Mouse (Mus musculus) brain, embryonic 14.5 days (tissue): ENCODE results near the gene Npff. TPM values are rescaled to one million over a fixed set of nuclear protein-coding genes. Genes with fewer than 3 reads are reported as not detected.

Source experiments
- DNase-seq: peaks from one replicate; pipeline ENCODE4 v3.0.0-alpha.2; 2011; ENCODE audit warnings: low read depth
- CTCF ChIP-seq: fragments of 200-500 bp; IDR thresholded peaks from 2 replicates; pipeline ENCODE4 v1.5.1; 2012; ENCODE audit warnings: inconsistent platforms, mild to moderate bottlenecking, moderate library complexity, borderline replicate concordance; ENCODE audit not compliant: insufficient read depth, insufficient read length; ENCODE audit errors: extremely low read depth
- POLR2A ChIP-seq: fragments of 200-500 bp; IDR thresholded peaks from 2 replicates; pipeline ENCODE4 v1.6.1; 2012; ENCODE audit warnings: mild to moderate bottlenecking, inconsistent platforms, borderline replicate concordance; ENCODE audit not compliant: poor library complexity, insufficient read depth, insufficient read length, severe bottlenecking; ENCODE audit errors: extremely low read depth
- polyA plus RNA-seq: library from polyadenylated mRNA; depleted of rRNA; stranded (reverse); fragments of >200 nt; gene quantifications from 2 replicates; pipeline ENCODE4 v1.2.3, GENCODE M21; 2012

Npff gene
- polyA plus RNA-seq, 1 experiment: 7.1 TPM

DNA sequence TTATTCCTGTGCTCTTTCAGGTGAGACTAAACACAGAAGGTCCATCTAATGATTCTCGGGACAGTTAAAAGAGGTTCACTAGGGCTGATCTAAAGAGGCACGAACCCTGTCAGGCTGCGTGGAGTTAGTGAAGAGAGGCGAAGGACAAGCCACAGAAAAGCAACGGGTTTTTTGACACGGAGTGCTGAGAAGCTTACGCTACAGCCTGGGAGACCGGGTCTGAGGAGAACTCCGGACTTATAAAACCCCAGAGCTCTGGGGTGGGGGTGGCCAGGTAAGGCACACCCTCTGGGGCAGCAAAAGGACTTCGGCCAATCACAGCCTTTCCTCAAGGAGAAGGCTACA, 7.1 kb downstream of the Npff start:
- no peak for TF ChIP-seq CTCF
- TF ChIP-seq POLR2A: peak; percentile 20; the same call in 1 of the 2 replicates
- DNase-seq: no peak

DNA sequence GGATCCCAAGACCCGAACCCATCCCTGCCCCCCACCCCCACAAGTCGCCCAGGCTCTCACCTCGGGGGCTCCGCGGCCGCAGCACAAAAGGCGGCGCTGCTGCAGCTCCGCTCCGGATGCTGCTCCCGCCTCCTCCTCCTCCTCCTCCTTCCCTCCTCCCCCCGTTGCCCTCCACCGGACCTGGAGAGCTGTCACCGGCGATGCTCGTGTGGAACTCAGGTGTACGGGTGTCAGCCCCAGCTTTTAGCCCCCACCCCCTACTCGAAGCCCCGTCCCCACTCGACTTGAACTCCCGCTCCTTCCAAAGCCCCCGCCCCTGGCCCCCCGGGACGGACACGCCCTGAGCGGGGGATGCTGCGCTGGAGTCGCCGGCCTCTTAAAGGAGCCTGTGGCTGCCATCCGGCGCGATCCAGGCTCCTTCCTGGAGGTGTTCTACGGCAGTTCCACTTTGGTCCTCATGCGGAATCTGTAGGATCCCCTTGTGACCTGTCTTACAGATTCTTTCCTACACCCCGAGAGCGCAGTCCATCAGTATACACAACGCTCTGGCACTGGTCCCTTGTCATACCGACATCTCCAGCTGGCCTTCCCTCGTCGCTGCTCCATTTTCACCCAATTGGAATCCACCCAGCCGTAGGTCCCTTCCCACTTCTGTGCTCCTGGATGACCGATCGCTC, 7.9 kb downstream of the Npff start, which contains the start of gene Map3k12:
TSS of gene Map3k12 (minus strand) at position 337 of the 677 bp plus-strand sequence.
- no peak; the same call in 1 of the 2 replicates for TF ChIP-seq CTCF
- peak; percentile 58; the same call in 1 of the 2 replicates for TF ChIP-seq POLR2A
- DNase-seq: peak; percentile 86

DNA sequence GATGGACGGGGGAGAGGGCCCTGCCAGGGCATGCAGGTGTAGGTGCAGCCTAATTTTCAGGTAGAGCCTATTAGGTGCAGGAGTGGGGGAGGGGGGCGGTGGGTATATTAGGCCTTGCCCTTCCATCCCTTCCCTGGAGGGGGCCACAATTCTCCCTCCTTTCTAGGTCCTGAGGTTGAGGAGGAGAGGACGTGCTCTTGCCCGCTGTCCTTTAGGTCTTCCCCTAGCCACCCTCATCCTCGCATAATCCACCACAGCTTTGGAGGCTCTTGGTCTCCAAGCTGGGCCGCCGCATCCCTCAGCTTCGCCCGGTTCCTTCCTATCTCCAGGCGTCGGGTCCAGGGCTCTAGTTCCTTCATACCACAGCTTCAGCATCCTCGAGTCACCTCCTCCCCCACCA, 8.4 kb downstream of the Npff start:
- TF ChIP-seq CTCF (no peak), POLR2A (no peak)

DNA sequence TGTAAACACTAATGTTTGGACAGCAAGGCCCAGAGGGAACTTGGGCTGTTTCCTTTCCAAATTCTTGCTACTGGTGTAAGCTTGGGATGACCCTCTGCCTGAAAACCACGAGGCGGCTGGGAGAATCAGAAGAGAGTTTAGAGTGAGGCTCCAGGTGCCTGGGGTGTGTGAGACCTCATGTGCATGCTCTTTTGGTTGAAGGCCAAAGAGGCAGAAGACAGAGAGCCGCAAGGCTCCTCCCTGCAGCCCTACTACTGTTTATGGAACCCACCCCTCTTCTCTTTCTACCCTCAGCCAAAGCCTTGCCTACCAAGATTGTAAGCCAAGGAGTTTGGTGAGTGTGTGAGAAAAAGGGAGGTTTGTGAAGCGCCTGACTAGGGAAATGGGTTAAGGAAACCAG, 9.0 kb downstream of the Npff start:
- TF ChIP-seq CTCF: no peak
- no peak for TF ChIP-seq POLR2A
- DNase-seq: no peak

More for the DNA sequence above, 8.4 kb downstream of the Npff start:
- no peak for DNase-seq

DNA sequence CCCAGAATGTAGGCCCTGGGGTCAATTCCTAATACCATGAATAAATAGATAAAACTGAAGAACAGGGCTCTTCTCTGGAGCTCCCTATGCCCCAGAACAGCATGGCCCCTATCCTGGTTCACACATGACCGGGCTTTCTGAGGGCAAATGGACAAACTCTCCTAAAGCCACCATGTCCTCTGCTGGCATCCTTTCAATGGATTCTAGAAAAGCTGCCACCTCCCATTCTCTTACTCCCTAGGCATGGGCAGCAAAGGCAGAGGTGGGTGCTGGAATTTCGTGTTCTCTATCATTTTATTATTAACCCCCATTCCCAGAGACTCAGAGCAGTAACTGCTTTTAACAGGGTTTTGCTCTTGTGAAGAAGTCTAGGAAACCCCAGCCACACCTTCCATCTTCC, 9.5 kb downstream of the Npff start:
- no peak for DNase-seq
- TF ChIP-seq POLR2A (no peak), CTCF (no peak)

DNA sequence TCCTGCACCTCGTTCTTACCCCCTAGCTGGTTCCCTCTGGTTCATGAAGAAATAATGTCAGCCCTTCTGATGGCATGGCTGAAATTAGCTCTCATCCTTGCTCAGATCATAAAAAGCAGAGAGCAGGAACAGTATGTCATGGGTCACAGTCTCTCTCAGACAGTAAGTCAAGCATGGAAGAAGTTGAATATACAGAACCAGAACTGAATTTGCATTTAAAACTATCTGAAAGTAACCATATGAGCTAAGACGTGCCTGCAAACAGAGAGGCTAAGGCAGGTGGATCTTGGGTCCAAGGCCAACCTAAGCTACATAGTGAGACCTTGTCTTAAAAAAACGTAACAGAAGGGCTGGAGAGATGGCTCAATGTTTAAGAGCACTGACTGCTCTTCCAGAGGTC, 11.7 kb downstream of the Npff start:
- TF ChIP-seq CTCF: no peak
- TF ChIP-seq POLR2A: no peak
- no peak for DNase-seq

DNA sequence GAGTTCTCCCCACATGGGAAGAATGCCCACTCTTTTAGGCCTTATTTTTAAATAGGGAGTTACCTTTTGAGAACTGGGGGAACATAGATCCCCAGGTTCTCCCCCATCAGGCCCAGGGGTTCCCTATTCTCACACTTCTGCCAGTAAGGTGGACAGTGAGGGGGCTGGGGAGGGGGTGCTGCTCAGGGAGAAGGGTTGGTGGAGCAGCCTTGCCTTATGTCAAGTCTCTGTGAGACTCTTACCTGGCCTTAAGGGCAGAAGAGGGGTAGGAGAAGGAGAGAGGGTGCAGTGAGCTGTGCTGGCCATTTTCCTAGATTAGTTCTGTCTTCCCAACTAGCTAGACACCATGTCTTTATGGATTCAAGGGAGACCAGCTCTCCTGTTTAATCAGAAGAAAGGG, 12.3 kb downstream of the Npff start:
- DNase-seq: no peak
- TF ChIP-seq POLR2A (no peak), CTCF (no peak)

DNA sequence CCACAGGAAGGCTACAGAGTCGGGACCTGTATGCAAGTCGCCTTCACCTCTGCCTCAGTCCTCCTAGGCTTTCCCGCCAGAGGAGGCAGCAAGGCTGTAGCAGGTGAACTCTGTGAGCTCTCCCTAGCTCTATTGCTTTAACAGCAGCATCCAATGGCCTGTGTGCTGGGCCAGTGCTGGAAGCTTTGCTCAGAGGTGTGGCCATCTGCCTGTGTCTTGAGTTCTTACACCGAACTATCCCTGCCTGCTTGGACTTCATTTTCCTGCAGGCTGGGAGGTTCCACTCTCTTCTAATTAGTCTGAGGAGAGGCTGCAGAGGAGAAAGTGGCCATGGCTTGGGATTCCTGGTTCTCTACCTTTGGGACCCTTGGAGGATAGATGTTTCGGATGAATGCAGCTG, 12.7 kb downstream of the Npff start:
- peak; percentile 9 for DNase-seq
- no peak for TF ChIP-seq POLR2A
- no peak for TF ChIP-seq CTCF

DNA sequence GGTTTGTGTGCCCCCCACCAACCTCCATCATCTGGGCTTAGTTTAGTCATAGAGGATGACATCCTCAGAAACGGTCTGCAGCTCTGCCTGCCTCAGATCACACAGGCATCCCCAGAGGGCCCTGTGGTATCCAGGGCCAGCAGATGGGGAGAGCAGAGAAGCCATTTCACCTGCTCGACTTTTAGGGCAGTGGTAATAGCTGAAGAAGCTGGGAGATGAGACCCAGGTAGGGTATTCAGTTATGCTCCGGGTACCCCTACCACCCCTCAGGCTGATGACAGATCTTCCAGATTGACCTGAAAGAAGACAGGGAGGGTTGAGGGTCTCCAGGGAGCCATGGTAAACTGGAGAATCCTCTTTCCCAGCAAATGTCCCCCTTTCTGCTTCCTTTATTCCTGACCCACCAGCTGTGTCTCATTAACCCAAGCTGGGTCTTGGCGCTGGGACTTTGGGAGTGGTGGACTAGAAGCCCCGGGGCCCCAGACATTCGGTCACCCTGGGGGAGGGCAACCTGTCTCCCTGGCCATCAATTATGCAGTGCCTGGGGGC, 13.4 kb downstream of the Npff start:
- TF ChIP-seq CTCF: no peak
- no peak for TF ChIP-seq POLR2A
- peak; percentile 50 for DNase-seq

DNA sequence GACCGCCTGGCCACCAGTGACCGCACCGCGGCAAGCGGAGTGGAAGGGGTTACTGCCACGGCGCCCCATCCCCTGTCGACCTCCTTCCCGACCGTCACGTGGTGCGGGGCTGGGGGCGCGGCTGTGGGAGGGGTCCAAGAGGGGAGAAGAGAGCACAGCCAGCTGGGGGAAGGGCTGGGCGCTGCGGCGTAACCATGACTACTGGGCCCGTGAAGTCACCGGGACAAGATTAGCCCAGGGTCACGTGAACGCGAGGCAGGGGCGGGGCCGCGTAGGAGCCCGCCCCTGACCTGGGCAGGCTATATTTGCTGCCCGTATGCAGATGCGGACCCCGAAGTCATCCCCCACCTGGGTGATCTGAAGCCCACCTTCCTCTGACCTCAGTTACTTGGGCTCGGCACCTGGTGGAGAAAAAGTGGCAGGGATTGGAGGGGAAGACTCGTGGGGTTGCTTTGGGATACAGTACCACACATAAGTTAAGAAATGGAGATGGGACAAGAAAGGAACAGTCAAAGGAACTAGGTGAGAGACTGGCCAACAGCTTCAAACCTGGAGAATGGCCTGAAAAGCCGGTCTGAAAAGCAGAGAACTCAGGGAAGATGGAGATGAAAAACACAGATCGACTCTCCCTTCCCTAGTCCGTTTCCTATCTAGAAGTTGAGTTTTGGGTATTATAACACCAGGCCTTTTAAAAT, 14.0 kb downstream of the Npff start:
- TF ChIP-seq CTCF (no peak), POLR2A (0 out of 2 replicates have a peak, but pooled peaks have one; percentile 1)
- peak; percentile 98 for DNase-seq

DNA sequence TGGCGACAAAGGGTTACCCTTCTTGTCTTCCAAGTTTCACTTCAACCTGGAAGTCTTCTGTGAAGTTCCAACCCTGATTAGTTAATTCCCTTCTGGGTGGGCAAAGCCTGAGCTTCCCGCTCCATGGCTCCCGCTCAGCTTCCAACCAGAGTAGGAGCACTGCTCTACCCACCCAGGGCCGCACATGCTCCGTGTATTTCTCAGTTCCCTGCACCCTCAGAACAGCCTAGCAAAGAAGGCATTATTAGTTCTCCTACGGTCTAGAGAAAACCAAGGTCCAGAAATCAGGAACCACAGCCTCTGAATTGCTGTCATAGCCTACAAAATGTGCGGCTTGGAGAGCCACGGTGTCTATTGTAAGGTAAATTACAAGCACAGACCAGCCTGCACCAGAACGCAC, 14.6 kb downstream of the Npff start:
- DNase-seq: peak; percentile 71
- TF ChIP-seq POLR2A: no peak
- no peak for TF ChIP-seq CTCF

DNA sequence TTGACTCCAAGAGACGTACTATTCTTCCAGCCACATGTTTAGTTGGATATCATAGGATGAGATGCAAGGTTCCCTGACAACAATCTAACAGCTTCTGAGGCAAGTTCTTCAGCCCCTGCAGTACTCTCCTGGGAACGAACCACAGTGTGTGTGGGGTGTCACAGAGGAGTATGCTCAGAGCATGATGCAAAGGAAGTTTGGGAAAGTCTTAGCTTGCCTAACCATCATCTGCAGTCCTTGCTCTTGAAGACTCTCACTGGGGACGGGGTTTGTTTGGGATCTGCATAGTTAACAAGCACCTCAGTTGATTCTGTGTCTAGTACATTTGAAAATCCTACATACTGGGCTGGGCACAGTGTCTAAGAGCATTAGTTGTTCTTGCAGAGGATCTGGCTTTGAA, 16.4 kb downstream of the Npff start:
- no peak for DNase-seq
- TF ChIP-seq POLR2A (no peak), CTCF (no peak)

DNA sequence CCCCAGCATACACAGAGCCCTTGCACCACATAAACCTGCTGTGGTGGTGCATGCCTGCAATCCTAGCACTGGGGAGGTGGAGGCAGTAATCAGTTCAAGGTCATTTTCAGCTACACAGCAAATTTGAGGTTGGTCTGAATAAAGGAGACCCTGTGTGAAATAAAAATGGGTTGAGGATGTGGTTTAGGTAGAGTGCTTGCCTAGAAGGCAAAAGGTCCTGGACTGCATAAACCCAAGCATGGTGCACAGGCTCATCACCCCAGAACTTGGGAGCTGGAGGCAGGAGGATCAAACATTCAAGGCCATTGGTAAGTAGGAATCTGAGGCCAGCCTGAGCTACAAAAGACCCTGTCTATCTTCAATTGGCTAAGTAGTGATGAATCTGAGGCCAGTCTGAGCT, 17.2 kb downstream of the Npff start:
- DNase-seq: no peak
- TF ChIP-seq CTCF (no peak), POLR2A (no peak)
